Mouse (Mus musculus) layer of hippocampus, postnatal 10 days (tissue): Measurements from ENCODE around the gene Mcrip1. TPM values are rescaled to one million over a fixed set of nuclear protein-coding genes. Genes with fewer than 3 reads are reported as not detected.

Source experiments
- DNase-seq, 2 experiments: peaks; one replicate each; pipeline ENCODE4 v3.0.0; 2021; ENCODE audit warnings: low spot score in 2 of 2
- total RNA-seq, 2 experiments: library from RNA; stranded (reverse); gene quantifications; 2 replicates each; pipeline ENCODE4 v1.2.3; 2021

Gene Mcrip1
- total RNA-seq, 2 experiments from 2014 or later = 95.4 to 107 TPM

GRCm38 (mm10) chr11:120547469-120547868 is 2.1 kb downstream of the Mcrip1 start:
- DNase-seq = no peak

- DNase-seq = no peak
Measured at GRCm38 (mm10) chr11:120545964-120546363, 3.6 kb downstream of the Mcrip1 start.

GRCm38 (mm10) chr11:120542376-120542775 is 7.2 kb downstream of the Mcrip1 start:
- no peak for DNase-seq

- DNase-seq = no peak
Measured at GRCm38 (mm10) chr11:120541907-120542306, 7.6 kb downstream of the Mcrip1 start.

GRCm38 (mm10) chr11:120539285-120540014 is 10.1 kb downstream of the Mcrip1 start:
- DNase-seq = no peak

GRCm38 (mm10) chr11:120538955-120539284 is 10.6 kb downstream of the Mcrip1 start:
- no peak for DNase-seq

- DNase-seq = peak; percentile 47 to 50
Measured at GRCm38 (mm10) chr11:120538485-120538884, 11.0 kb downstream of the Mcrip1 start.

GRCm38 (mm10) chr11:120535804-120536203 is 13.7 kb downstream of the Mcrip1 start:
- DNase-seq = no peak

- DNase-seq = no peak
Measured at GRCm38 (mm10) chr11:120535145-120535544, 14.4 kb downstream of the Mcrip1 start.

- no peak for DNase-seq
Measured at GRCm38 (mm10) chr11:120534093-120534492, 15.4 kb downstream of the Mcrip1 start.

GRCm38 (mm10) chr11:120531646-120532045 is 17.9 kb downstream of the Mcrip1 start:
- DNase-seq = no peak

- no peak for DNase-seq
Measured at GRCm38 (mm10) chr11:120530085-120530964, 19.2 kb downstream of the Mcrip1 start, which contains the start of gene Gcgr. Gene Gcgr, plus strand, starts transcription at chr11:120530699.

GRCm38 (mm10) chr11:120528903-120529302 is 20.6 kb downstream of the Mcrip1 start:
- DNase-seq = no peak

- DNase-seq = no peak
Measured at GRCm38 (mm10) chr11:120527690-120528354, 21.7 kb downstream of the Mcrip1 start.

GRCm38 (mm10) chr11:120525959-120526358 is 23.6 kb downstream of the Mcrip1 start:
- DNase-seq = no peak

- DNase-seq = no peak
Measured at GRCm38 (mm10) chr11:120522581-120522980, 26.9 kb downstream of the Mcrip1 start.

GRCm38 (mm10) chr11:120520967-120521540 is 28.5 kb downstream of the Mcrip1 start:
- peak; percentile 55 to 62 for DNase-seq

GRCm38 (mm10) chr11:120520498-120520897 is 29.0 kb downstream of the Mcrip1 start:
- DNase-seq = no peak

- no peak for DNase-seq
Measured at GRCm38 (mm10) chr11:120519738-120520137, 29.8 kb downstream of the Mcrip1 start.

GRCm38 (mm10) chr11:120518558-120518957 is 31.0 kb downstream of the Mcrip1 start:
- DNase-seq = no peak

- peak in 1 of 2 experiments; percentile 44 for DNase-seq
Measured at GRCm38 (mm10) chr11:120518027-120518426, 31.5 kb downstream of the Mcrip1 start.
